Mouse (Mus musculus) kidney, embryonic 14.5 days (tissue): ENCODE measurements around the gene Kcnd3. TPM values are rescaled to one million over a fixed set of nuclear protein-coding genes. Genes with fewer than 3 reads are reported as not detected.

Experiments
- ATAC-seq: fragments of 200-750 bp; cut with Nextera tagmentation; 2 replicates; pipeline ENCODE4 v1.8.0; 2017; ENCODE audit warnings: moderate number of reproducible peaks, mild to moderate bottlenecking, moderate TSS enrichment, moderate library complexity; ENCODE audit not compliant: low FRiP score, low TSS enrichment
- H3K27ac ChIP-seq: fragments of 300-500 bp; sonication (generic); 2 replicates; pipeline ENCODE4 v1.5.1; 2014; ENCODE audit warnings: low read depth, mild to moderate bottlenecking, low read length, moderate library complexity, mixed read lengths
- H3K27me3 ChIP-seq: fragments of 300-500 bp; sonication (generic); 2 replicates; pipeline ENCODE4 v1.6.1; 2014; ENCODE audit warnings: mild to moderate bottlenecking, low read length; ENCODE audit not compliant: control insufficient read depth, insufficient read depth
- H3K36me3 ChIP-seq: fragments of 300-500 bp; sonication (generic); 2 replicates; pipeline ENCODE4 v1.6.1; 2014; ENCODE audit warnings: low read length, mixed read lengths; ENCODE audit not compliant: control insufficient read depth, insufficient read depth
- H3K4me1 ChIP-seq: fragments of 300-500 bp; sonication (generic); 2 replicates; pipeline ENCODE4 v1.6.1; 2014; ENCODE audit warnings: low read length, mixed read lengths; ENCODE audit not compliant: control insufficient read depth, insufficient read depth
- H3K4me2 ChIP-seq: fragments of 300-500 bp; sonication (generic); replicated peaks from 2 replicates; pipeline ENCODE4 v1.6.1; 2014; ENCODE audit warnings: low read depth, mild to moderate bottlenecking, low read length
- H3K4me3 ChIP-seq: fragments of 300-500 bp; sonication (generic); 2 replicates; pipeline ENCODE4 v1.5.1; 2014; ENCODE audit warnings: mild to moderate bottlenecking, low read length
- H3K9ac ChIP-seq: fragments of 300-500 bp; sonication (generic); 2 replicates; pipeline ENCODE4 v1.6.1; 2014; ENCODE audit warnings: low read depth, mild to moderate bottlenecking, low read length, moderate library complexity
- H3K9me3 ChIP-seq: fragments of 300-500 bp; sonication (generic); 2 replicates; pipeline ENCODE4 v1.6.1; 2016; ENCODE audit warnings: low read length; ENCODE audit not compliant: control insufficient read depth
- WGBS: fragments of 180-500 bp; shearing (Covaris S2); extraction: QIAGEN DNeasy Blood & Tissue Kit; methylation state at CpG from one replicate; pipeline ENCODE4 v1.1.7; 2014; 5-methylcytosine and 5-hydroxymethylcytosine counted together
- polyA plus RNA-seq: library from polyadenylated mRNA; unstranded; fragments of >200 nt; fragmentation: Nextera tagmentation; extraction: Ambion mirVana; gene quantifications from 2 replicates; pipeline ENCODE4 v1.2.1, GENCODE M21; 2014

The Kcnd3 gene
- polyA plus RNA-seq, 1 experiment from 2014 or later, result 2.8 TPM

DNA sequence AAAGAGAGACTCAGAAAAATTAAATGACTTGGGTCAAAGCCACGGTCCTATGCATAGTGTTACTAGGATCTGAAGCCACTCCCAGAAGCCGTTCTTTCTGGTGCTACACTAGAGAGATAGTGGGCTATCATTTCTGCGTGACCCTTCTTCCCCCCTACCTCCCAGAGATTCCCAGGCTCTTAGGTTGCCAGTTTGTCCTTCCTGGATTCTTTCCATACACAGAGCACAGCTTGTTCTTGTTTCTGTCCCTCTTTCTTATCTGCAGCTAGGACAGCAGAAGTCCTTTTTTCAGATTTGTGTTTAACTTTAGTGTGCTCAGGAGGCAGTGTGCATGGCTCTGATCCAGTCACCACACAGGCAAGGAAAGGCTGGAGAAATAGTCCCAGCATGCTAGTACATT, 52.1 kb downstream of the Kcnd3 start:
- H3K27ac ChIP-seq, result no peak overlapping the region
- 65% methylated on average over 3 of the region's 3 CpGs for WGBS
- no peaks in the 10 kb centered on the region for H3K36me3 ChIP-seq
- no peaks in the 10 kb centered on the region for H3K27me3 ChIP-seq
- H3K4me1 ChIP-seq, result no peaks in the 10 kb centered on the region
- H3K9me3 ChIP-seq, result no peaks in the 10 kb centered on the region
- H3K4me3 ChIP-seq, result no peak overlapping the region
- ATAC-seq, result no peak
- no peak overlapping the region for H3K9ac ChIP-seq
- no peak overlapping the region for H3K4me2 ChIP-seq

GRCm38 (mm10) chr3:105505161-105505872, 53.2 kb downstream of the Kcnd3 start:
- Histone ChIP-seq H3K9ac (no peak overlapping the region), H3K4me2 (no peak overlapping the region), H3K4me1 (no peaks in the 10 kb centered on the region), H3K27ac (no peak overlapping the region), H3K27me3 (no peaks in the 10 kb centered on the region), H3K36me3 (no peaks in the 10 kb centered on the region), H3K9me3 (no peaks in the 10 kb centered on the region), H3K4me3 (no peak overlapping the region)
- ATAC-seq, result no peak
- 79% methylated on average over 15 of the region's 15 CpGs for WGBS

DNA sequence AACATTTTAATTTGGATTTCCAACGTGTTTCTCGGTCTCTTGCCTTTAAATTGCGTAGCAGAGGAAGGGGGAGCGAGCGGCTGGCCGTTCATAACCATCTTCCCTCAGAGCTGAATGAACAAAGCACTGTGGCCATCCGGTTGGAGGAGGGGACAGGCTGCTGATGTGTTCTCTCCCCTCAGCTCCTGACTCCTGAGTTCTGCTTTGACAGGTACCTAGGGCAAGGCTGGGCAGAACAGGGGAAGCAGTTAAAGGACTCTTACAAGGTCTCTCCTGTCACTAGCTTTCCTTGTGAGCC, 53.7 kb downstream of the Kcnd3 start:
- H3K4me3 ChIP-seq, result no peak overlapping the region
- WGBS, result 64% methylated on average over 7 of the region's 7 CpGs
- H3K4me2 ChIP-seq, result no peak overlapping the region
- H3K9me3 ChIP-seq, result no peaks in the 10 kb centered on the region
- no peak for ATAC-seq
- no peaks in the 10 kb centered on the region for H3K27me3 ChIP-seq
- no peak overlapping the region for H3K9ac ChIP-seq
- no peaks in the 10 kb centered on the region for H3K36me3 ChIP-seq
- H3K4me1 ChIP-seq, result no peaks in the 10 kb centered on the region
- H3K27ac ChIP-seq, result no peak overlapping the region

DNA sequence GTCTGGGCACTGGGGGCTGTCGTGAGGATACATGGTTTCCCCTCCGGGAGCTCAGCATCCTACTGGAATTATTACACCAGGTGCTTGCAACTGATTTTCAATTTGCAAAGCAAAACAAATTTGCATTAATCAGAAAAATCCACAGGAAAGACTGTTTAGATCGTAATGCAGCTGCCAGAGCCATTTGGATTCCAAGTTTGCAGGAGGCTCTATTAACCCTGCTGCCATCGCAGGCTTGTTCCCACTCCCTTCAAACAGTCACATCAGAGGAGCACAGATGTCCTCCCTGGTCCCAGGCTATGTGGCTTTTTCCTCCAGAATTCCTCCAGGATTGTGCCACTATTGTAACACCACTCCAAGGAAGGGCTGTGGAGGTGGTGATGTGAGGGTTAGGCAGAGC, 54.5 kb downstream of the Kcnd3 start:
- ATAC-seq, result no peak
- H3K4me1 ChIP-seq, result no peaks in the 10 kb centered on the region
- no peak overlapping the region for H3K4me3 ChIP-seq
- H3K36me3 ChIP-seq, result no peaks in the 10 kb centered on the region
- no peak overlapping the region for H3K27ac ChIP-seq
- H3K9ac ChIP-seq, result no peak overlapping the region
- H3K9me3 ChIP-seq, result no peaks in the 10 kb centered on the region
- 87% methylated on average over 4 of the region's 4 CpGs for WGBS
- no peak overlapping the region for H3K4me2 ChIP-seq
- no peaks in the 10 kb centered on the region for H3K27me3 ChIP-seq

DNA sequence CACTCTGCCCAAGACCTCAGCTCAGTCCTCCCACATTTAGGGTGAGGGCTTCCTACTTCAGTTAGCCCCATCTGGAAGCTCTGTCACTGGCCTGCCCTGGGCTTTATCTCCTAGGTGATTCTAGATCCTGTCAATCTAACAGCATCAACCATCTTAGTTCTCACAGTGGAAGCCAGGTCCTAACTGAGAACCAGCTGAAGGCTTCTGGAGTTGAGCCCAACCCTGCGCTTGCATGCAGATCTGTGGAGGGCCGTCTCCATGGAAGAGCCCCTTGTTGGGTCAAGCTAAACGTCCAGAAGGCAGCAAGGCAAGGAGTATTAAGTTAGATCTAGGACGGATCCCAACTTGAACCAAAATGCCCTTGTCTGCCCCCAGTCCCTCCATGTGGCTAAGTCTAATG, 57.2 kb downstream of the Kcnd3 start:
- Histone ChIP-seq H3K9me3 (no peaks in the 10 kb centered on the region), H3K27ac (no peak overlapping the region), H3K9ac (no peak overlapping the region), H3K4me2 (no peak overlapping the region), H3K4me1 (no peaks in the 10 kb centered on the region), H3K4me3 (no peak overlapping the region), H3K36me3 (no peaks in the 10 kb centered on the region), H3K27me3 (no peaks in the 10 kb centered on the region)
- ATAC-seq, result no peak
- 78% methylated on average over 4 of the region's 4 CpGs for WGBS

GRCm38 (mm10) chr3:105511836-105512235, 59.7 kb downstream of the Kcnd3 start:
- 46% methylated on average over 2 of the region's 2 CpGs for WGBS
- Histone ChIP-seq H3K4me3 (no peak overlapping the region), H3K4me1 (no peaks in the 10 kb centered on the region), H3K4me2 (no peak overlapping the region), H3K36me3 (no peaks in the 10 kb centered on the region), H3K27ac (no peak overlapping the region), H3K27me3 (no peaks in the 10 kb centered on the region), H3K9me3 (no peaks in the 10 kb centered on the region), H3K9ac (no peak overlapping the region)
- ATAC-seq, result no peak

- no peak overlapping the region for H3K27ac ChIP-seq
- H3K36me3 ChIP-seq, result no peaks in the 10 kb centered on the region
- no peak overlapping the region for H3K9ac ChIP-seq
- no peaks in the 10 kb centered on the region for H3K27me3 ChIP-seq
- no peaks in the 10 kb centered on the region for H3K9me3 ChIP-seq
- H3K4me3 ChIP-seq, result no peak overlapping the region
- ATAC-seq, result no peak
- 82% methylated on average over 3 of the region's 3 CpGs for WGBS
- no peak overlapping the region for H3K4me2 ChIP-seq
- H3K4me1 ChIP-seq, result no peaks in the 10 kb centered on the region
Observed at GRCm38 (mm10) chr3:105514215-105514614, 62.1 kb downstream of the Kcnd3 start.

DNA sequence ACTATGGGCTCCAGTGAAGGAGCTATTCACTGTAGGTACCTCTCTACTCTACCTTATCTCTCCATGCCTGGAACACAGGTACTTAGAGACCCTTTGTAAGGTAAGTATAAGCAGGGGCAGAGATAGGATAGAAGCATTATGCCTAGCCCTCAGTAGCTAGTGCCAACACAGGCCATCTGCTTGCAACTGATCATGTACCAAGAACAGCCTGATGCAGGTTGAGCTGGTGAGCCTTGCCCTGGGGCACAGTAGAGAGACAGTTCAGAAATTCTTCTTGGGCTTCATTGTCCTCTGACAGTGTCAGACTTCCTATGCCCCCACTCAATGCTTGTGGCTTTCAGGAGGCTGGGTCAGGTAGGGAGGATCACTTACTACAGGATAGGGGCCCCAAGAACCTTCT, 62.9 kb downstream of the Kcnd3 start:
- H3K27ac ChIP-seq, result no peak overlapping the region
- no peak for ATAC-seq
- H3K27me3 ChIP-seq, result no peaks in the 10 kb centered on the region
- no peaks in the 10 kb centered on the region for H3K36me3 ChIP-seq
- no peak overlapping the region for H3K9ac ChIP-seq
- no peaks in the 10 kb centered on the region for H3K9me3 ChIP-seq
- H3K4me1 ChIP-seq, result no peaks in the 10 kb centered on the region
- no peak overlapping the region for H3K4me3 ChIP-seq
- no peak overlapping the region for H3K4me2 ChIP-seq

GRCm38 (mm10) chr3:105515640-105516039, 63.5 kb downstream of the Kcnd3 start:
- H3K4me2 ChIP-seq, result no peak overlapping the region
- no peaks in the 10 kb centered on the region for H3K9me3 ChIP-seq
- no peak overlapping the region for H3K4me3 ChIP-seq
- H3K27me3 ChIP-seq, result no peaks in the 10 kb centered on the region
- H3K27ac ChIP-seq, result no peak overlapping the region
- WGBS, result 76% methylated on average over 1 of the region's 1 CpGs
- no peak for ATAC-seq
- H3K9ac ChIP-seq, result no peak overlapping the region
- H3K36me3 ChIP-seq, result no peaks in the 10 kb centered on the region
- H3K4me1 ChIP-seq, result no peaks in the 10 kb centered on the region
